Mouse (Mus musculus) forebrain, embryonic 12.5 days (tissue): ENCODE results near the gene Zscan10. TPM values are rescaled to one million over a fixed set of nuclear protein-coding genes. Genes with fewer than 3 reads are reported as not detected.
A peak's percentile ranks its signal among the peaks of the same experiment; 100 is the strongest.

Experiments
- ATAC-seq: fragments of 200-750 bp; cut with Nextera tagmentation; 2 replicates; pipeline ENCODE4 v1.8.0; 2017; ENCODE audit warnings: moderate TSS enrichment; ENCODE audit not compliant: low FRiP score
- H3K27ac ChIP-seq: fragments of 300-500 bp; sonication (generic); 2 replicates; pipeline ENCODE4 v1.5.1; 2016; ENCODE audit warnings: mild to moderate bottlenecking
- H3K27me3 ChIP-seq: fragments of 300-500 bp; sonication (generic); 2 replicates; pipeline ENCODE4 v1.6.1; 2016; ENCODE audit warnings: mild to moderate bottlenecking
- H3K36me3 ChIP-seq: fragments of 300-500 bp; sonication (generic); replicated peaks from 2 replicates; pipeline ENCODE4 v1.6.1; 2016; ENCODE audit warnings: mild to moderate bottlenecking
- H3K4me1 ChIP-seq: fragments of 300-500 bp; sonication (generic); 2 replicates; pipeline ENCODE4 v1.6.1; 2016
- H3K4me2 ChIP-seq: fragments of 300-500 bp; sonication (generic); 2 replicates; pipeline ENCODE4 v1.6.1; 2016; ENCODE audit warnings: mild to moderate bottlenecking, moderate library complexity
- H3K4me3 ChIP-seq: fragments of 300-500 bp; sonication (generic); replicated peaks from 2 replicates; pipeline ENCODE4 v1.5.1; 2016; ENCODE audit warnings: mild to moderate bottlenecking
- H3K9ac ChIP-seq: fragments of 300-500 bp; sonication (generic); 2 replicates; pipeline ENCODE4 v1.6.1; 2016; ENCODE audit warnings: mild to moderate bottlenecking
- H3K9me3 ChIP-seq: fragments of 300-500 bp; sonication (generic); 2 replicates; pipeline ENCODE4 v1.6.1; 2016
- WGBS: fragments of 180-500 bp; shearing (Covaris S2); methylation state at CpG from one replicate; pipeline ENCODE4 v1.1.7; 2016; 5-methylcytosine and 5-hydroxymethylcytosine counted together
- polyA plus RNA-seq: library from polyadenylated mRNA; unstranded; fragments of >200 nt; fragmentation: Nextera tagmentation; extraction: Ambion mirVana; gene quantifications from 2 replicates; pipeline ENCODE4 v1.2.1, GENCODE M21; 2016

The Zscan10 gene
- polyA plus RNA-seq, 1 experiment from 2014 or later = 0.17 TPM

GRCm38 (mm10) chr17:23566787-23567186 is 33.9 kb upstream of the Zscan10 start:
- H3K27ac ChIP-seq = no peak overlapping the region
- no peak for ATAC-seq
- H3K4me3 ChIP-seq = no peak overlapping the region
- H3K4me2 ChIP-seq = no peak overlapping the region
- no peaks in the 10 kb centered on the region for H3K27me3 ChIP-seq
- H3K9ac ChIP-seq = no peak overlapping the region
- 63% methylated on average over 5 of the region's 5 CpGs for WGBS
- H3K36me3 ChIP-seq = no peaks in the 10 kb centered on the region
- peaks cover 17% of the 10 kb centered on the region for H3K4me1 ChIP-seq
- no peaks in the 10 kb centered on the region for H3K9me3 ChIP-seq

DNA sequence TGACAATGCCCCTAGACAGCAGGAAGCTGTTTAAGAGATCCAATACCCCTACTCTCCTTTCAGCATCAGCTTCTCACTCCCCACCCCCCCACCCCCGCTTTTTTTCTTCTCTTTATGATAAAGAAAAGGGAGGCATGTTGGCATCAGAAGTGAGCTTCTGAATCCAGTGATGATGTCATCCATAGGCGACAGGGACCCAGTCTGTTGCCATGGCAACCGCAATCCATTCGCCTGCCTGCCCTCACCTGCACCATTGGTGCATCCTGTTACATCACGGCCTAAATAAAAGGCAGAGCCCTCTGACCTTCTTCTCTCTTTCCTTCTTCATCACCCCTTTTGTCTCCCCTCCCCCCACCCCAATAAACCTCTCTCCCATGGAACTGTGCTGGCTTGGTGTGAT is 32.3 kb upstream of the Zscan10 start:
- Histone ChIP-seq H3K9ac (no peak overlapping the region), H3K9me3 (no peaks in the 10 kb centered on the region), H3K27me3 (no peaks in the 10 kb centered on the region), H3K4me1 (peaks cover 11% of the 10 kb centered on the region), H3K36me3 (0 out of 2 replicates have a peak, but pooled peaks cover 5% of the 10 kb centered on the region), H3K4me3 (no peak overlapping the region), H3K27ac (no peak overlapping the region), H3K4me2 (no peak overlapping the region)
- 32% methylated on average over 5 of the region's 5 CpGs for WGBS
- ATAC-seq = no peak

- no peak overlapping the region for H3K27ac ChIP-seq
- ATAC-seq = peak; percentile 31; the same call in 1 of the 2 replicates
- H3K9ac ChIP-seq = no peak overlapping the region
- H3K9me3 ChIP-seq = no peaks in the 10 kb centered on the region
- H3K4me3 ChIP-seq = no peak overlapping the region
- peaks cover 20% of the 10 kb centered on the region for H3K36me3 ChIP-seq
- no peak overlapping the region for H3K4me2 ChIP-seq
- WGBS = 41% methylated on average over 6 of the region's 6 CpGs
- peaks cover 4% of the 10 kb centered on the region for H3K4me1 ChIP-seq
- H3K27me3 ChIP-seq = no peaks in the 10 kb centered on the region
Observed at GRCm38 (mm10) chr17:23570017-23570416, 30.6 kb upstream of the Zscan10 start.

DNA sequence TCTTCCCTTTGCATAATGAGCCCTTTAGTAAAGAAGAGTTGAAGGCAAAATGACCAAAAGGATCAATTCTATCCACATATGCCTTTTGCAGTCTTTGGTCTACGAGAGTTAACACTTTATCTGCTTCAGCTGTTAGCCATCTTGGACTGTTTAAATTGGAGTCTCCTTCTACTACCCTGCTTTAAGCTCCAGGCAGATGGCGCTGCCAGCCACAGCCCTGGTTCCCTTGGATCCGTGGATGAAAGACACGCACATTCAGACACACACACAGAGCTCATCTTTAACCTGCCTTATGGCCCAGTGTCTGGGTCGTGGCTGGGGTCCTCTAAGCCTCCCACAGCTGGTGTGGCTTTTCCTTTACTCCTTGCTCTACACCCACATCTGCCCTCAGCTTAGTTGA is 29.6 kb upstream of the Zscan10 start:
- no peaks in the 10 kb centered on the region for H3K27me3 ChIP-seq
- no peak overlapping the region for H3K9ac ChIP-seq
- H3K4me2 ChIP-seq = no peak overlapping the region
- no peak overlapping the region for H3K27ac ChIP-seq
- H3K4me1 ChIP-seq = no peaks in the 10 kb centered on the region
- 27% methylated on average over 5 of the region's 5 CpGs for WGBS
- no peak for ATAC-seq
- H3K4me3 ChIP-seq = no peak overlapping the region
- peaks cover 31% of the 10 kb centered on the region for H3K36me3 ChIP-seq
- no peaks in the 10 kb centered on the region for H3K9me3 ChIP-seq

GRCm38 (mm10) chr17:23572059-23572458 is 28.6 kb upstream of the Zscan10 start:
- Histone ChIP-seq H3K4me3 (no peak overlapping the region), H3K4me1 (no peaks in the 10 kb centered on the region), H3K27me3 (no peaks in the 10 kb centered on the region), H3K36me3 (peaks cover 40% of the 10 kb centered on the region), H3K9me3 (no peaks in the 10 kb centered on the region), H3K9ac (no peak overlapping the region), H3K27ac (no peak overlapping the region), H3K4me2 (no peak overlapping the region)
- no peak for ATAC-seq
- WGBS = 79% methylated on average over 6 of the region's 6 CpGs

DNA sequence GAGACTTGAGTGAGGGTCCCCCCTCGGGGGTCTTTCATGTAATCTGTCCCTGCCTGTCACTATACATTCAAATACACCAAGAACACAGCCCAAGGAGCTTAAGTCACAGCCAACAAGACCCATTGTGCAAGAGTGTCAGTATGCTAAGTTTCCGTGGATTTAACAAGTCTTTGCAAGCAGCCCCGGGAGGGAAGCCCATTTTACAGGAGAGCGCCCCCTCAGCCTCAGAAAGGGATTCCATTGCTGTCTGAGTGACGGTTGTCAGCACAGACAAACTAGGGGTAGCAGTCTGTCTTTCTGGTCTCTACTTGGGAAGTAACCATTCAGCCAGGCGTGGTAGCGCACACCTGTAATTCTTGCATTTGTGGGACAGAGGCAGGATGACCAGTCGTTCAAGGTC is 26.5 kb upstream of the Zscan10 start:
- Histone ChIP-seq H3K36me3 (peaks cover 55% of the 10 kb centered on the region), H3K9ac (no peak overlapping the region)

GRCm38 (mm10) chr17:23575951-23576552 is 24.6 kb upstream of the Zscan10 start:
- no peaks in the 10 kb centered on the region for H3K9me3 ChIP-seq
- H3K27me3 ChIP-seq = no peaks in the 10 kb centered on the region
- 95% methylated on average over 38 of the region's 38 CpGs for WGBS
- ATAC-seq = no peak
- peaks cover 74% of the 10 kb centered on the region for H3K36me3 ChIP-seq
- H3K4me2 ChIP-seq = no peak overlapping the region
- H3K9ac ChIP-seq = no peak overlapping the region
- H3K27ac ChIP-seq = no peak overlapping the region
- no peak overlapping the region for H3K4me3 ChIP-seq
- no peaks in the 10 kb centered on the region for H3K4me1 ChIP-seq

More for the DNA sequence above, 26.5 kb upstream of the Zscan10 start:
- no peak for ATAC-seq
- Histone ChIP-seq H3K4me1 (no peaks in the 10 kb centered on the region), H3K4me2 (no peak overlapping the region), H3K27ac (no peak overlapping the region), H3K4me3 (no peak overlapping the region), H3K9me3 (no peaks in the 10 kb centered on the region), H3K27me3 (no peaks in the 10 kb centered on the region)
- WGBS = 96% methylated on average over 8 of the region's 8 CpGs

DNA sequence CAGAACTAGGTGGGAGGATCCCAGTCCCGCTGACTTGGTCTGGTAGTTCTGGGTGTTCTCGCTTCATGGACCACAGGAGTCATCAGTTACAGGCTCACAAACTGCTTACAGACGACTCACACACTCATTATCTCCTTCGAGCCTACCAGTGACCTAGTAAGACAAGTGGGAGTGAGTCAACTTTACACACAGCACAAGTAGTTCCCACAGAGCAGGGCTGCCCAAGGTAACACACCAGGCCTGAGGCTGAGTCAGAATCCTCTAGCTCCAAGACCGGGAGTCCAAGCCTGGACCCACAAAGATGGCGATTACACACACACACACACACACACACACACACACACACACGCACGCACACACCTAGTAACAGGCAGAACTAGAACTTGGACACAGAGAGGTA is 15.9 kb upstream of the Zscan10 start:
- H3K4me2 ChIP-seq = peak overlapping the region; percentile 93
- peaks cover 26% of the 10 kb centered on the region for H3K4me1 ChIP-seq
- H3K27me3 ChIP-seq = no peaks in the 10 kb centered on the region
- 0 out of 2 replicates have a peak, but pooled peaks have one; percentile 14 for ATAC-seq
- 93% methylated on average over 8 of the region's 8 CpGs for WGBS
- H3K27ac ChIP-seq = no peak overlapping the region
- H3K9ac ChIP-seq = peak overlapping the region; percentile 80; the same call in 1 of the 2 replicates
- peak overlapping the region; percentile 72 for H3K4me3 ChIP-seq
- H3K36me3 ChIP-seq = peaks cover 22% of the 10 kb centered on the region
- H3K9me3 ChIP-seq = no peaks in the 10 kb centered on the region

GRCm38 (mm10) chr17:23585721-23586491 is 14.8 kb upstream of the Zscan10 start:
- H3K27me3 ChIP-seq = no peaks in the 10 kb centered on the region
- peak overlapping the region; percentile 72 for H3K4me3 ChIP-seq
- no peaks in the 10 kb centered on the region for H3K9me3 ChIP-seq
- peak; percentile 91 for ATAC-seq
- H3K4me1 ChIP-seq = peaks cover 26% of the 10 kb centered on the region
- peaks cover 10% of the 10 kb centered on the region for H3K36me3 ChIP-seq
- peak overlapping the region; percentile 66 for H3K27ac ChIP-seq
- under 1% methylated on average over 22 of the region's 22 CpGs for WGBS
- H3K9ac ChIP-seq = peak overlapping the region; percentile 80
- H3K4me2 ChIP-seq = peak overlapping the region; percentile 93

DNA sequence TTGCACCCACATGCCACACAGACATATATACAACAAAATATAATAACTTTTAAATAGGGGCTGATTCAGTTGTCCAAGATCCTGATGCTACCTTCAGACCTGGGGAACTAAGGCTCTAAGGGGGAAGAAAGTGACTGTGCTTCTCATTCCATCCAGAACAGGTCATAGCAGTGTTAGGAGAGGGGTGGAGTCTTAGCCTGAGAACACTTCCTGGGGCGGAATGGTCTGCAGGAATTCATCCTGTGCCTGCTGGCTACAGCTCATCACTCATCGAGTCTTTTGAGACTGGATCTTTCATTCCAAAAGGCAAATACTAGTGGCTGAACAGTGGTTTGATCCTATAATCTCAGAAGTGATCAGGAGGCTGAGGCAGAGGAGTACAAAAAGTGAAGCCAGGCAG is 13.4 kb upstream of the Zscan10 start:
- Histone ChIP-seq H3K9ac (no peak overlapping the region), H3K4me2 (no peak overlapping the region), H3K9me3 (no peaks in the 10 kb centered on the region), H3K27me3 (no peaks in the 10 kb centered on the region), H3K4me1 (peaks cover 29% of the 10 kb centered on the region), H3K36me3 (peaks cover 6% of the 10 kb centered on the region), H3K27ac (no peak overlapping the region), H3K4me3 (no peak overlapping the region)
- 79% methylated on average over 2 of the region's 2 CpGs for whole genome bisulfite sequencing
- ATAC-seq = no peak

DNA sequence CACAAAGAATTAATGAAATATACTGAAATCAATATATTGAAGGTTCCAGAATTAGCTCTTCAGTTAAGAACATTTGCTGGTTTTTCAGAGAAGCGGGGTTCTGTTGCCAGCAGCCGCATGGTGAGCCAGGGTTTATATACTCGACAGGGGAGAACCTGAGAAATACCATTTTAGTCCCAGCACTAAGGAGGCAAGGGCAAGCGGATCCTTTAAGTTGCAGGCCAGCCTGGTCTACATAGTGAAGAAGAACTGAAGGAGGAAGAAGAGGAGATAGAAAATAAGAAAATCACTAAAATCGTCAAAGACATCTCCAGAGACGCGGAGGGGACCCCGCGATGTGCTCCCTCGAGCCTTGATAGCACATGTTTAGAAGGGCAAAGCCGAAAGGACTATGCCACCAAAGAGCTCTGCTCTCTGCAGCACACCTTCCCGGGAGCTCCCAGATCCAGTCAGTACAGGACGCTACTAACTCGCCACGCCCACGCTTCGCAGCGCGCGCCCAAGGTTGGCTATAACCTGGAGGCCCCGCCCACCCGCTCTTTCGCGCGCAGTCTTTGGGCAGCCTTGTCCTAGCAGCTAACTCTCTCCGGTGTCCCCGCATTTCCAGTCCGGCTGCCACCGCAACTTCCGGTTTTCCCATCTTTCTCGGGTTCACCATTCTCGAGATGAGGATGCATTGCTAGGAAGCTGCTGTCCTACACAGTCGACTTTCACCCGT is 8.3 kb upstream of the Zscan10 start:
- peak overlapping the region; percentile 71 for H3K4me2 ChIP-seq
- peak overlapping the region; percentile 70 for H3K9ac ChIP-seq
- peaks cover 8% of the 10 kb centered on the region for H3K4me1 ChIP-seq
- H3K27me3 ChIP-seq = no peaks in the 10 kb centered on the region; the same call in 1 of the 2 replicates
- no peaks in the 10 kb centered on the region for H3K9me3 ChIP-seq
- peak overlapping the region; percentile 50 for H3K4me3 ChIP-seq
- peak overlapping the region; percentile 75 for H3K27ac ChIP-seq
- WGBS = 8% methylated on average over 34 of the region's 34 CpGs
- peak; percentile 99 for ATAC-seq
- H3K36me3 ChIP-seq = no peaks in the 10 kb centered on the region

DNA sequence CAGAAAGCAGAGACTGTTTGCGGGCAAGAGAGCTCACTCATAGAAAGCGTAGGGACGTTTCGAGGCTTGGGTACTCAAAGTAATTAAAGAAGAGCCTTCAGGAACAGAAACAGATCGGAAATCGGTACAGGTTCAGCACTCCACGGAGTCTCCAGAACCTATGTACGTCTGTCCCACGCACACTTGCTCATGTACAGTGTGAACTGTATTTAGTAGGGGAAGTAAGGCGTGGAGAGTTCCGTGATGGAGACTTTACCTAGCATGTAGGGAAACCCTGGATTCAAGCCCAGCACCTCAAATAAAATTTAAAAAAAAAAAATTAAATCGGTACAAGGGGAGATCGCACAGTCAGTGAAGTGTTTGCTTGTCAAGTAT is 7.7 kb upstream of the Zscan10 start:
- Histone ChIP-seq H3K4me1 (peaks cover 8% of the 10 kb centered on the region), H3K27me3 (no peaks in the 10 kb centered on the region; the same call in 1 of the 2 replicates), H3K27ac (peak overlapping the region; percentile 75), H3K4me3 (peak overlapping the region; percentile 50), H3K36me3 (no peaks in the 10 kb centered on the region), H3K9me3 (no peaks in the 10 kb centered on the region), H3K9ac (peak overlapping the region; percentile 70), H3K4me2 (peak overlapping the region; percentile 71)
- ATAC-seq = peak; percentile 69
- WGBS = 15% methylated on average over 13 of the region's 13 CpGs
